Mouse (Mus musculus) lung, adult 18-20 months (tissue): ENCODE data around the gene Sparcl1.
A peak's percentile ranks its signal among the peaks of the same experiment; 100 is the strongest.

Experiments used
- DNase-seq, 2 experiments: peaks; one replicate each; pipeline ENCODE4 v3.0.0; 2022; ENCODE audit warnings: mixed read lengths in 2 of 2

Gene Sparcl1

GRCm38 (mm10) chr5:104061936-104062772 is 51.4 kb downstream of the Sparcl1 start:
- DNase-seq = no peak

- DNase-seq = no peak
Measured at GRCm38 (mm10) chr5:104060429-104060828, 53.1 kb downstream of the Sparcl1 start.

- no peak for DNase-seq
Measured at GRCm38 (mm10) chr5:104059628-104060027, 53.9 kb downstream of the Sparcl1 start.

GRCm38 (mm10) chr5:104058021-104058420 is 55.5 kb downstream of the Sparcl1 start:
- DNase-seq = peak; percentile 42 to 45

GRCm38 (mm10) chr5:104056295-104056694 is 57.2 kb downstream of the Sparcl1 start:
- DNase-seq = no peak

- DNase-seq = no peak
Measured at GRCm38 (mm10) chr5:104055816-104056215, 57.7 kb downstream of the Sparcl1 start.

- DNase-seq = no peak
Measured at GRCm38 (mm10) chr5:104054938-104055337, 58.6 kb downstream of the Sparcl1 start.

- DNase-seq = peak; percentile 24 to 41
Measured at GRCm38 (mm10) chr5:104052956-104053355, 60.6 kb downstream of the Sparcl1 start.

GRCm38 (mm10) chr5:104048139-104048538 is 65.4 kb downstream of the Sparcl1 start:
- DNase-seq = no peak

- peak in 1 of 2 experiments; percentile 30 for DNase-seq
Measured at GRCm38 (mm10) chr5:104047200-104048105, 66.1 kb downstream of the Sparcl1 start.

GRCm38 (mm10) chr5:104046256-104047199 is 67.0 kb downstream of the Sparcl1 start, which contains the start of gene Nudt9:
Gene Nudt9 (plus strand): TSS chr5:104046306.
- DNase-seq = peak; percentile 98 to 99

GRCm38 (mm10) chr5:104043704-104044103 is 69.8 kb downstream of the Sparcl1 start:
- no peak for DNase-seq

GRCm38 (mm10) chr5:104042906-104043305 is 70.6 kb downstream of the Sparcl1 start:
- DNase-seq = no peak

GRCm38 (mm10) chr5:104039154-104039932 is 74.2 kb downstream of the Sparcl1 start:
- DNase-seq = peak; percentile 58 to 68

GRCm38 (mm10) chr5:104036686-104037085 is 76.8 kb downstream of the Sparcl1 start:
- DNase-seq = no peak

GRCm38 (mm10) chr5:104035824-104036223 is 77.7 kb downstream of the Sparcl1 start:
- no peak for DNase-seq

GRCm38 (mm10) chr5:104035066-104035465 is 78.5 kb downstream of the Sparcl1 start:
- DNase-seq = no peak

- no peak for DNase-seq
Measured at GRCm38 (mm10) chr5:104032434-104033097, 81.0 kb downstream of the Sparcl1 start.
